Mouse (Mus musculus) kidney, embryonic 14.5 days (tissue): ENCODE measurements around the gene Nedd8. TPM values are rescaled to one million over a fixed set of nuclear protein-coding genes. Genes with fewer than 3 reads are reported as not detected.

ENCODE experiments used
- ATAC-seq: fragments of 200-750 bp; cut with Nextera tagmentation; 2 replicates; pipeline ENCODE4 v1.8.0; 2017; ENCODE audit warnings: moderate number of reproducible peaks, mild to moderate bottlenecking, moderate TSS enrichment, moderate library complexity; ENCODE audit not compliant: low FRiP score, low TSS enrichment
- H3K27ac ChIP-seq: fragments of 300-500 bp; sonication (generic); 2 replicates; pipeline ENCODE4 v1.5.1; 2014; ENCODE audit warnings: low read depth, mild to moderate bottlenecking, low read length, moderate library complexity, mixed read lengths
- H3K27me3 ChIP-seq: fragments of 300-500 bp; sonication (generic); 2 replicates; pipeline ENCODE4 v1.6.1; 2014; ENCODE audit warnings: mild to moderate bottlenecking, low read length; ENCODE audit not compliant: control insufficient read depth, insufficient read depth
- H3K36me3 ChIP-seq: fragments of 300-500 bp; sonication (generic); 2 replicates; pipeline ENCODE4 v1.6.1; 2014; ENCODE audit warnings: low read length, mixed read lengths; ENCODE audit not compliant: control insufficient read depth, insufficient read depth
- H3K4me1 ChIP-seq: fragments of 300-500 bp; sonication (generic); 2 replicates; pipeline ENCODE4 v1.6.1; 2014; ENCODE audit warnings: low read length, mixed read lengths; ENCODE audit not compliant: control insufficient read depth, insufficient read depth
- H3K4me2 ChIP-seq: fragments of 300-500 bp; sonication (generic); replicated peaks from 2 replicates; pipeline ENCODE4 v1.6.1; 2014; ENCODE audit warnings: low read depth, mild to moderate bottlenecking, low read length
- H3K4me3 ChIP-seq: fragments of 300-500 bp; sonication (generic); 2 replicates; pipeline ENCODE4 v1.5.1; 2014; ENCODE audit warnings: mild to moderate bottlenecking, low read length
- H3K9ac ChIP-seq: fragments of 300-500 bp; sonication (generic); 2 replicates; pipeline ENCODE4 v1.6.1; 2014; ENCODE audit warnings: low read depth, mild to moderate bottlenecking, low read length, moderate library complexity
- H3K9me3 ChIP-seq: fragments of 300-500 bp; sonication (generic); 2 replicates; pipeline ENCODE4 v1.6.1; 2016; ENCODE audit warnings: low read length; ENCODE audit not compliant: control insufficient read depth
- WGBS: fragments of 180-500 bp; shearing (Covaris S2); extraction: QIAGEN DNeasy Blood & Tissue Kit; methylation state at CpG from one replicate; pipeline ENCODE4 v1.1.7; 2014; 5-methylcytosine and 5-hydroxymethylcytosine counted together
- polyA plus RNA-seq: library from polyadenylated mRNA; unstranded; fragments of >200 nt; fragmentation: Nextera tagmentation; extraction: Ambion mirVana; gene quantifications from 2 replicates; pipeline ENCODE4 v1.2.1, GENCODE M21; 2014

Gene Nedd8
- polyA plus RNA-seq, 1 experiment from 2014 or later, result 586 TPM

DNA sequence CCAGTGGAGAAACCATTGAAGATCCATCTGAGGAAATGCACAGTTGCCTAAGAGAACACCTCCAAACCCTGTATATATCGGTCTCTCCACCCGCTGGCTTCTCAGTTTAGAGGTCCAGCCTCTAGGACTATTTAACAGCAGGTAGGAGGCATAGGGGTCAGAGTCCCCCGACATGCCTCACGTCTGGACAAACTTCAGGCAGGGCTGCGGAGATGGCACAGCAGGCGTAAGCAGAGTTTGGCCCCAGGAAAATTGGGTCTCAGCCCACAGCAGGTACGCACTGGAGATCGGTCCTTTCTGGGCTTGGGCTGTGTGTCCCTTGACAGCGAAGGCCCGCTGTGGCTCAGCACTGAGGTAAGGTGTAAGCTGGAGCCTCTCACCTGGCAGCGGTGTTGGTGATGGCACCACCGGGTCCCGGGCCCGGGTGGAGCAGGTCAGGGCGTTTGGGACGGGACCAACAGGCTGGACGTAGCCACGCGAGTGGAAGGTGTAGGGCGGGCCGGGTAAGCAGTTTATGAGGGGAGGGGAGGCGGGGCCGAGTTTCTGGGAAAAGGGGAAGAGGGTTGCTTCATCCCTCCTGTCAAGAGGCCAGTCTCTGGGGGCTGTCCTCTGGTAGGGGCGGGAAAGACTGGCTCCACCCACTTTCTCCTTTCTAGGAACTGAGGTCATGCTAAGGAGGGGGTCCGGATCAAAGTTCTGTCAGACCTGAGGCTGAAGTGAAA lies 41.2 kb upstream of the Nedd8 start:
- Histone ChIP-seq H3K4me1 (0 out of 2 replicates have a peak, but pooled peaks cover 3% of the 10 kb centered on the region), H3K4me3 (peak overlapping the region; percentile 18; the same call in 1 of the 2 replicates), H3K9me3 (no peaks in the 10 kb centered on the region), H3K27me3 (0 out of 2 replicates have a peak, but pooled peaks cover 5% of the 10 kb centered on the region), H3K36me3 (peaks cover 14% of the 10 kb centered on the region; the same call in 1 of the 2 replicates), H3K9ac (no peak overlapping the region), H3K4me2 (peak overlapping the region; percentile 42), H3K27ac (no peak overlapping the region)
- WGBS, result 15% methylated on average over 25 of the region's 25 CpGs
- peak; percentile 44 for ATAC-seq

DNA sequence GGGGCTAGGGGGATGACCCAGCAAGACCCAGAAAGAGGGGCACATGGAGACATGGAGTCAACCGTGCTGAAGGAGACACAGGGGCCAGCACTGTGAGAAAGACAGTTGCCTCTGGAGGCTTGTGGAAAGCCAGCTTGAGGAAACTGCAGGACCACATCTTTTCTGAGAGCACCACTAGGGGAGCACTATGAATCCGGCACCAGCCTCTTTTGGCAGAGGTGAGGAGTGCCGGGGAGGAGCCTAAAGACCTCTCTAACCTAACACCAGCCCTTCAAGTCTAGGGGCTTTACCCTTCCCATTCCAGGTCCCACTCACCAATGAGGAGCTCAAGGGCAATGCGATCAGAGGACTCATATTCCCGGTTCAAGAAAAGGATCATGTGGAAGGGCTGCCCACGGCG lies 39.9 kb upstream of the Nedd8 start:
- H3K4me2 ChIP-seq, result no peak overlapping the region
- WGBS, result 84% methylated on average over 7 of the region's 7 CpGs
- peaks cover 6% of the 10 kb centered on the region; the same call in 1 of the 2 replicates for H3K36me3 ChIP-seq
- H3K9ac ChIP-seq, result no peak overlapping the region
- no peak overlapping the region for H3K27ac ChIP-seq
- H3K9me3 ChIP-seq, result no peaks in the 10 kb centered on the region
- ATAC-seq, result no peak
- H3K4me1 ChIP-seq, result 0 out of 2 replicates have a peak, but pooled peaks cover 3% of the 10 kb centered on the region
- H3K27me3 ChIP-seq, result 0 out of 2 replicates have a peak, but pooled peaks cover 5% of the 10 kb centered on the region
- H3K4me3 ChIP-seq, result no peak overlapping the region

DNA sequence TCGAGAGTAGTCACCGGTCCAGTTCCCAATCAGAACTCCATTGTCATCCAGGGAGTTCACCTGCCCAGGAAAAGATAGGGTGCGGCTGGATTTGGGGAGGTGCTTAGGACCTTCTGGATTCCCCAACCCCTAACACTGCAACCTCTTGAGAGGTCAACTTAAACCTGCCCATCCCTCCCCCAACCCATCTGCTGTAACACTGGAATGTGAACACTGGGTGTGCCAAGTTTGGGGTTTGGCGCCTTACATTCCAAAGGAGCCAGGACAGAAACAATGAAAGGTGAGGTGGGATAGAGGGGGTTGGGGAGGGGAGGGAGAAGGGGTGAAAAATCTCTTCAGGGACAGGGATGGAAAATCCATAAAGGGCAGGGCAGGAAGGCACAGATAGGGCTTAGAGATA lies 37.6 kb upstream of the Nedd8 start:
- 90% methylated on average over 4 of the region's 4 CpGs for WGBS
- H3K27ac ChIP-seq, result no peak overlapping the region

DNA sequence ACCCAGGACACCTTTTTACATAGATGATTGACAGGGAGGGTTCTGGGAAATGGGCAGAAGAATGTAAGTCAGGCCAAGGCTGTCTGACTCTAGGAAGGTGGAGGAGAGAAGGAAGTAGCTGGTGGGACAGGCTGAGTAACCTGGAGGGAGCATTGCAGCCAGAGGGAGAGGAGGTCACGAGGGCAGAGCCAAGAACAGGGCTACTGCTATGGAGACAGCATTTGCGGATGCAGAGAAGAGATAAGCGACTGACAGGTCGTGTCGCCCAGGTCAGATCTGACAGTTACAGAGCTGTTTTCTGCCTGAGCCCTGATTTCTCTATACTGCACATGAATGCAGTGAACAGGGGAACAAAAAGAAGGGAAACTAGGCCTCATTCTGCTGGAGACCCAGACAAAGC lies 35.5 kb upstream of the Nedd8 start:
- H3K4me3 ChIP-seq, result no peak overlapping the region
- H3K4me1 ChIP-seq, result 0 out of 2 replicates have a peak, but pooled peaks cover 3% of the 10 kb centered on the region
- no peak overlapping the region for H3K9ac ChIP-seq
- 87% methylated on average over 5 of the region's 5 CpGs for WGBS
- H3K27me3 ChIP-seq, result no peaks in the 10 kb centered on the region
- H3K27ac ChIP-seq, result no peak overlapping the region
- no peaks in the 10 kb centered on the region for H3K9me3 ChIP-seq
- H3K4me2 ChIP-seq, result no peak overlapping the region
- H3K36me3 ChIP-seq, result no peaks in the 10 kb centered on the region
- ATAC-seq, result no peak

More for the DNA sequence above, 37.6 kb upstream of the Nedd8 start:
- Histone ChIP-seq H3K9me3 (no peaks in the 10 kb centered on the region), H3K27me3 (0 out of 2 replicates have a peak, but pooled peaks cover 5% of the 10 kb centered on the region), H3K9ac (no peak overlapping the region), H3K4me1 (0 out of 2 replicates have a peak, but pooled peaks cover 3% of the 10 kb centered on the region), H3K36me3 (no peaks in the 10 kb centered on the region), H3K4me2 (no peak overlapping the region), H3K4me3 (no peak overlapping the region)
- ATAC-seq, result no peak

DNA sequence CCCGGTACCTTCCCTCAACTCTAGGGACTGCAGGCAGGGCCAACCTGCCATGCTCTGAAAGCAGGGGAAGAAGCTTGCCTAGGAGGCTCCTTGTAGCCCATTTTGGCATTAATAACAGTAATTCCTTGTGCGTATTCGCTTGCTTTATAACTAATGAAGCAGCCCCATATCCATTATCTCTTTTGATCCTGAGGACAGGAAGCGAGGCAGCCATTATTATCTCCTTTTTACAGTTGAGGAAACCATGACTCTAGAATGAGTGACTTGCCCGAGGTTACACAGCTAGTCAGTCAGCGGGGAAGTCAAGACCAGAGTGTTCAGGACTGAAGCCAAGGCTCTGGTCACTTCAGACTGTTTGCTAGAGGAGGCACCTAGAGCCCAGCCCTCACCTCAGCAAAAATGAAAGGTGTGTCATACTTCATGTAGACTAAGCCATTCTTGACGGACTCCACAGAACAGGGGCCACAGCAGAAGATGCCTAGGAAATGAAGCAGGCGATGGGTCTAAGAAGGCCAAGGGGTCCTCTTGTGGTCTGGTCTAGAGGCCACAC lies 34.2 kb upstream of the Nedd8 start:
- H3K4me3 ChIP-seq, result no peak overlapping the region
- no peak overlapping the region for H3K4me2 ChIP-seq
- H3K9me3 ChIP-seq, result no peaks in the 10 kb centered on the region
- 0 out of 2 replicates have a peak, but pooled peaks cover 5% of the 10 kb centered on the region for H3K4me1 ChIP-seq
- ATAC-seq, result no peak
- H3K9ac ChIP-seq, result no peak overlapping the region
- no peaks in the 10 kb centered on the region for H3K27me3 ChIP-seq
- H3K36me3 ChIP-seq, result no peaks in the 10 kb centered on the region
- 87% methylated on average over 8 of the region's 8 CpGs for WGBS
- H3K27ac ChIP-seq, result no peak overlapping the region

DNA sequence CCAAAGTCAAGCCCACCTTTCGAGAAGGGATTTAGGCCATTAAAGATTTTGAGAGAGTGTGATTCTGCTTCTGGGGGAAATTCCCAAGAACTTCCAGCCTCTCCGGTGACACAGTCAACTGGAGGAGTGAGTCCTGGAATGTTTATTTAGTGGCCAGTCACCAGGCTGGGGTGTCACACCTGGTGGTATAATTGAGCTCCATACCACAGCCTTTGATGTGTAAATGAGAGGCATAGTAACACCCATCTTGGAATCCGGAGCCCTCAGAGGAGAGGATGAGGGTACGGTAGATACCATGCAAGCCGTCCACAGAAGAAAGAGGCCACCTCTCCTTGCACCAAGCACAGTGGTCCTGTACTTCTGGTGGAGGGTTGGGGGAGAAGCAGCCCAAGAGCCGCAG lies 30.8 kb upstream of the Nedd8 start:
- no peaks in the 10 kb centered on the region for H3K9me3 ChIP-seq
- H3K9ac ChIP-seq, result no peak overlapping the region
- no peaks in the 10 kb centered on the region for H3K36me3 ChIP-seq
- no peak overlapping the region for H3K27ac ChIP-seq
- no peak overlapping the region for H3K4me3 ChIP-seq
- 33% methylated on average over 6 of the region's 6 CpGs for WGBS
- H3K4me2 ChIP-seq, result no peak overlapping the region
- H3K4me1 ChIP-seq, result 0 out of 2 replicates have a peak, but pooled peaks cover 8% of the 10 kb centered on the region
- no peak for ATAC-seq
- H3K27me3 ChIP-seq, result no peaks in the 10 kb centered on the region

DNA sequence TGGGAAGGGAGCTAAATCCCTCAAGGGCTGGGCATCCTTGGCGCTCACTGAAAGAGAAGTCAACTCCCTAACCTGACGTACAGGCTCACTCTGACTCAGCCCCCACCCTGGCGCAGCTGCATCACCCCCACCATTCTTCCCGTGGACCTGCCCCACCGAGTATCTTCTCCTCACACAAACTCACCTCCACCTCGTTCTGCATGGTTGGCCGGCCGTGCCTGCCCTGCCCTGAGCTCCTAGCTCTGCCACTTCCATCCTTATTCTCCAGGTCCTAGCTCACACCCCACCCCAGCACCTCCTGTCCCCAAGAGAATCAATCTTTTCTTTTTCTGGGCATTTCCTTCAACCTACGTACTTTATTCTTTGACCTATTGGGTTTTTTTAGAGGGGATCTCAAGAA lies 29.2 kb upstream of the Nedd8 start:
- Histone ChIP-seq H3K4me3 (no peak overlapping the region), H3K9me3 (no peaks in the 10 kb centered on the region), H3K27ac (no peak overlapping the region), H3K36me3 (no peaks in the 10 kb centered on the region), H3K9ac (no peak overlapping the region), H3K4me1 (0 out of 2 replicates have a peak, but pooled peaks cover 8% of the 10 kb centered on the region), H3K27me3 (no peaks in the 10 kb centered on the region), H3K4me2 (no peak overlapping the region)
- WGBS, result 29% methylated on average over 9 of the region's 9 CpGs
- ATAC-seq, result peak; percentile 34; the same call in 1 of the 2 replicates

DNA sequence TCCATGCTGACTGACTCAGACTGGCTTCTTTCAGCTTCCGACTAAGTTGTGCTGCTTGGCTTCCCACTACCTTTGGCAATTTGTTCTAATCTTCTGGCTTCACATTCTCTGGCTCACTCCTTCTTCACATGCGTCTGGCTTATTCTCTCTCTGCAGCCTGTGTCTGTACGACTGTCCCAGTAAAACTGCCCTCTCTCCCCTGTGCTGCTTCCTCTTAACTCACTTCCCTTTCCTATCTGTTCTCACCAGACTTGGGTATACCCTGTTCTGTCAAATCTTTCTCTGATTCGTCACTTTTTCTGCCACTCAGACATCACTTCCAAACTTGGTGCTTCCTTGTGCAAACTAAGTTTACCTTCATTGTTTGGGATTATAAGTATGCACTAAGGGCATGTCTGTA lies 25.3 kb upstream of the Nedd8 start:
- Histone ChIP-seq H3K36me3 (no peaks in the 10 kb centered on the region), H3K9ac (no peak overlapping the region), H3K4me1 (0 out of 2 replicates have a peak, but pooled peaks cover 4% of the 10 kb centered on the region), H3K4me2 (no peak overlapping the region), H3K27me3 (no peaks in the 10 kb centered on the region), H3K27ac (no peak overlapping the region), H3K4me3 (no peak overlapping the region), H3K9me3 (no peaks in the 10 kb centered on the region)
- ATAC-seq, result no peak
- WGBS, result 82% methylated on average over 4 of the region's 4 CpGs

DNA sequence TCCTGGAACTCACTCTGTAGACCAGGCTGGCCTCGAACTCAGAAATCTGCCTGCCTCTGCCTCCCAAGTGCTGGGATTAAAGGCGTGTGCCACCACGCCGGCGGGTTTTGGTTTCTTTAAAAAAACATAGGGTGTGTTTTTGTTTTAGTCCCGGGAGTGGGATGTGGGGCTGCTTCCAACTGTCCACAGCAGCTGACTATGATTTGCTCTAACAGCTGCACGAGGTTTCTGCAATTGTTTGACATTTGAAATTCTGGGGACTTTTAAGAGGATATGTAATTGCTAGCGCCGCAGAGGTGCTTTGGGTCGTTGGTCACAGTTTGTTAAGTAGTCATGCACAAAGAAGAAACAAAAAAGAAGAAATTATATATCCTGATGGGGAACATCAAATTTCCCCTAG lies 17.5 kb upstream of the Nedd8 start:
- 49% methylated on average over 10 of the region's 10 CpGs for WGBS
- H3K4me3 ChIP-seq, result no peak overlapping the region
- H3K4me1 ChIP-seq, result no peaks in the 10 kb centered on the region
- no peak overlapping the region for H3K9ac ChIP-seq
- no peak overlapping the region for H3K27ac ChIP-seq
- no peaks in the 10 kb centered on the region for H3K27me3 ChIP-seq
- no peaks in the 10 kb centered on the region for H3K36me3 ChIP-seq
- H3K4me2 ChIP-seq, result no peak overlapping the region
- H3K9me3 ChIP-seq, result no peaks in the 10 kb centered on the region
- ATAC-seq, result no peak
